Mouse (Mus musculus) heart, postnatal 14 days (tissue): ENCODE measurements around the gene BC024978. TPM values are rescaled to one million over a fixed set of nuclear protein-coding genes. Genes with fewer than 3 reads are reported as not detected.
A peak's percentile ranks its signal among the peaks of the same experiment; 100 is the strongest.
"Not testable (repeated sequence)": the region's sequence is repeated elsewhere in the genome, so short reads cannot be mapped to it uniquely, and the experiment has no call there.

ENCODE experiments used
- DNase-seq, 2 experiments: peaks; one replicate each; pipeline ENCODE4 v3.0.0; 2021 to 2022
- intact Hi-C: fragments of 180-260 bp; cut with DNase I; formaldehyde crosslinking; loops from one replicate; pipeline ENCODE4 v1.15.1; 2025
- total RNA-seq, 2 experiments: library from RNA; stranded (reverse); gene quantifications; 2 replicates each; pipeline ENCODE4 v1.2.3; 2021

The BC024978 gene
- total RNA-seq, 2 experiments from 2014 or later: 12.3 to 12.5 TPM

DNA sequence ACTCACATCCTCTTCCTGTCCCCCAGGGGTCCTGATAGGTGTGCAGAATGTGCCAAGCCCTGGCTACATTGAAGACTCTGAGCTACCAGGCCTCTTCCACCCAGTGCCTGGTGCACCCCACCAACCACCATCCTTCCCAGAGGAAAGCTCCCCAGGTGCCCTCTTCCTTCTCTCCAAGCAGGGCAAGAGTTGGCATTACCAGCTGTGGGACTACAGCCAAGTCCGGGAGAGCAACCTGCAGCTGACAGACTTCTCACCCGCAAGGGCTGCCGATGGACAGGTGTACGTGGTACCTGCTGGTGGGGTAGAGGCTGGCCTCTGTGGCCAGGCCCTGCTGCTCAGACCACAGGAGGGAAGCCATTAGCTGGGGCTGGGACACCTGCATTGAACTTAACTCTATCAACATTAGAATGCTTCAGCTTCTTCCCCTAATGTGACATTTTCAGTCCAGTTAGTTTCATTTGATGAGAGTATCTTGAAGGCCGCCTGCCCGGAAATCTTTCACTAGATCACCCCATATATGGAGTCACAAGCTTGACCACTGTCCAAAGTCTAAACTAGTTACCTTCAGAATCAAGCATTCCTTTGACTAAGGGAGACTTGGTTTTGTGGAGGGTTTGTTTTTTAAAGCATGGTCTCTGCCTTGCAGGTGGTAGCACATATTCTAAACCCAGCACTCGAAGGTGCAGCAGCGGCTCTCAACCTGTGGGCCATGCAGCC lies 8.3 kb downstream of the BC024978 start:
- intact Hi-C loops: no loop called here
- no peak for DNase-seq

DNA sequence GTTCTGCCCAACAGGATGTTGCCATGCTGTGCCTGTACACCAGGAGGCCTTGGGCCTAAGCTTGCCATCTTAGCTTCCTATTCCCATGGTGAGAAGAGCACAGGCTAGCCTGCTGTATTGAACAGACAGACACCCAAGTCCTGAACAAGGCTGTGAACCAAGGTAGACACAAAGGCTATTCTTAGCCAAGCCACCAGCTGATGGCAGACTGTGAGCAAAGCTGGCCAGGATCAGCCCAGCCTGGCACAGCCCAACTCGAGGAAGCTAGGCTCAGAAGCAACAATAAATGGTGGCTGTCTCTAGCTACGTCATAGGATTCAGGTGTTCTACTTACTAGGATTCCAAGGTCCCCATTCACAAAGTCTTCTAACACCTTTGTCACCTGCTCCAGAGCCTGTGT lies 17.0 kb downstream of the BC024978 start:
- intact Hi-C loops: no loop called here
- no peak for DNase-seq

DNA sequence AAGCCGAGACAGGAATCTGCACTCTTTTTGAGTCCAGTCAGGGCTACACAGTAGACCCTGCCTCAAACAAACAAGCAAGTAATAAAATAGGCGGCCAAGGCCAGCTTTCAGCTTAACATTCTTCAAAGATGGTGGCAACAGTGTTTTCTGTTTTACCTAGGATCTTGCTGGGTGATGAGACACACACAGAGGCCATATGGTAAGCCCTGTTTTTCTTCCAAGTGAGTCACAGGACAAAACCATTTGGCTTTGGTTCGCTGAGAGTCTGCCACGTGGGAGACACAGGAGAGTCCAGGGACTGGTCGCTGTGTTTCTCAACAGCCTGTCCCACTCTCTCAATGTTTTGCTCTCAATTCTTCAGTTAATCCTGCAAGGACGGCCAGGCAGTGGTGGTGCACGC lies 23.0 kb downstream of the BC024978 start:
- intact Hi-C loops: no loop called here
- DNase-seq: no peak

DNA sequence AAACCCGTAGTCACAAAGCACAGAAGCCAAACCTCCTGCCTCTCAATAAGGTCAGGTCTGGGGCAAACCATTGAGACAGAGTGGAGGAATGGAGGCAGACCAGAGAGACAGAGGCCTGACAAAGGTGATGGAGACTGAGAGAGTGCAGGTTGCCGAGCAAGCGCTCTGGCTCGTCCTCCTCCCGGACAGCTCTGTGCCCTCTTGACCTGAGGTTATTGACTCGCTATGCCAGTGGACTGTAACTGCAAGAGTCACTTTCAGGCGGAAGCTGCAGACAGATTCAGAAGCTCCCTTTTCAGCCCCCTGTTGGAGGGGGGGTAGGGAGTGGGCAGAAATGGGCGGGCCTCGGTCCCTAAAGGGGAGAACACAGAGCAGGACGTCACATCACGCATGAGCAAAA lies 24.4 kb downstream of the BC024978 start:
- intact Hi-C loops: no loop called here
- no peak for DNase-seq

DNA sequence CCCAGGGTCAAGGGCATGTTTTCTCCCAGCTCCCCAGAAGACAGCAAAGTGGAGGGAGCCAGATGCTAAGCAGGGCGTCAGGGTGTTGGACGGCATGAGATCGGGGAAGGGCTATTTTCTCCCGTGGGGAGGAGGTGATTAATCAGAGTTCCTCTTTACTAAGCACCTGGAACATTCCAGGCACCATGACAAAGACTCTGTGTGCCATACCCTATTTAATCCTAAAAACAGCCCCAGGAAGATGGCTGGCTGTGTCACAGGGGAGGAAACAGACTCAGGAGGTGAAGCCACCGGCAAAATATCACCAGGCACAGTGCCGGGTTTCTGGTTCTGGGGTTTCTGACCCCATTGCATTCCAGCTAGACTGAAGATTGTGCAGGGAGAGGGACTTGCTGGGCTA lies 26.4 kb downstream of the BC024978 start:
- intact Hi-C loops: no loop called here
- DNase-seq: no peak

DNA sequence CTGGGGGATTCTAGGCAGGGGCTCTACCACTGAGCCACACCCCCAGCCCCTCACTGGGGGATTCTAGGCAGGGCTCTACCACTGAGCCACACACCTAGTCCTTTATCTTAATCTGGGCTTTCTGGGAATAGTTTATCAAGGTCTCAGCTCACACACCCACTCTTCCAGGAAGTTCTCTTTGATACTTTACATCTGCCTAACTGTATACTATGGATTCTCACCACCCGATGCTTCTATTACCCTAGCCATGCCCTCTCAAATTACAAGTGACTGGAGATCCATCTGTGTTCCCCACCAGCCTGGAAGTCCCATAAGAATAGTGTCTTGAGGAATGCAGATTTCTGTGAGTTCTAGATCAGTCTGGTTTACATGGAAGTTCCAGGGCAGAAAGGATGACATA lies 27.0 kb downstream of the BC024978 start:
- DNase-seq: no peak
- intact Hi-C loops: no loop called here

DNA sequence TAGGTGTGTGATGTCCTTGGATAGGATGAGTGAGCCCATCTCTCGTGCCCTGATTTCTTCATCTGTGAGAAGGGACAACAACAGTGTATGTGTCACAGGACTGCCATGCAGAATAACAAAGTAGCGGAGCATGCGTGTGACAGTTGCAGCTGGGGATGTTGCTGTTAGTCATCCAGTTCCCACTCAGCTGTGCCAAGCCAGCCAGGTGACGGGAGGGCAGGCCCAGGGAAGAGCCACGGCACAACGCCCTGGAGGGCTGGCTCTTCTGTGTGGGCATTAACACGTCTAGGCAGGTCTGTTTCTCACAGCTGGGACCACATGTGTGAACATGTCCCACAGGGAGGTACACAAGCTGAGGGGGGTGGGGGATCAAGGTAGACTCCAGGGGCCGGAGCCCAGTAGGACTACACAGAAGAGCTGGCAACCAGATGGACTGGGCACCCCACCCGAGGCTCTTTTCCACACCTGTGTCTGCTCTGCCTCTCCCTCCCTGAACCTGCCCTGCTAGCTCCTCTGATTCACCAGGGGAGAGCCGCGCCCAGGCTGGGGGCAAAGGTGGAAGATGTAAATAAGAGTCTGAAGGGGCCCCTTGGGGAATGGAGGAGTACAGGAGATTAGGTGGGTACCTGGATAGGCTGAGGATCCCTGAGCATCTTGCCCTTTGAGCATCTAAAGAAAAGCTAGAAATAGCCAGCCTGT lies 29.4 kb downstream of the BC024978 start:
- DNase-seq: peak; percentile 32 to 40
- intact Hi-C loops: no loop called here

DNA sequence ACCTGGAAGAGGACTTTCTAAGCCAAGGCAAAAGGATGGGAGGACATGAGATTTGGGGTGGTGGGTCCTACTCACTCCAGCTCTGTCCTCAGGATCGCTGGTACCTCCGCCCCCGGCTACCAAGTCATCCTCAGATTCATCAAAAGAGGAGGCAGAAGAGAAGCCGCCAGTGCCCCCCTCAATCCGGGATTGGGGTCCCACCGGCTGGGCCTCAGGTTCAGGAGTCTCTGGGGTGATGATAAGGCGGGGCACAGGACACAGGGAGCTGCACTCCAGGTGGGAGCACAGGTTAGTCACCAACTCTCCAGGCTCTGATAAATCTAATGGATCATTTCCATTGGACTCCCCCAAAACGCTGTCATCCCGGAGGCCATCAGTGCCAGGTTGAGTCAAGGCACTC lies 31.7 kb downstream of the BC024978 start:
- intact Hi-C loops: no loop called here
- DNase-seq: no peak

DNA sequence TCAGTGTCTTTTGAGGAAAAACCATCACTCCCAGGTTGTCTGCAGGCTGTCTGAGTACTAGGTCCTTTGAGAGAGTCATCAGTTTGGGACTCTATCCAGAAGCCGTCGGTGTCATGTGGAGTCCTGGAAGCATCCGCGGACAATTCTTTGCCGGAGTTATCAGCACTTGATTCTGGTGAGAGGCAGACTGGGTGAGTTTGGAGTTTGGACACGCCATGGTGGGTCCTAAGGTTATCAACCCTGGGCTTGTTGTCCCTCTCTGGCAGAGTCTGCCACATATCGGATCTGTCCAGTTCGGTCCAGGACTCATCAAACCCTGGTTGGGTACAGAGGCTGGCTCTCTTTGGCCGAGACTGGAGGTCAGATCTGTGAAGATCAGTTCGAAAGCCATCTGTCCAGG lies 32.1 kb downstream of the BC024978 start:
- intact Hi-C loops: no loop called here
- peak in 1 of 2 experiments; percentile 17 for DNase-seq

DNA sequence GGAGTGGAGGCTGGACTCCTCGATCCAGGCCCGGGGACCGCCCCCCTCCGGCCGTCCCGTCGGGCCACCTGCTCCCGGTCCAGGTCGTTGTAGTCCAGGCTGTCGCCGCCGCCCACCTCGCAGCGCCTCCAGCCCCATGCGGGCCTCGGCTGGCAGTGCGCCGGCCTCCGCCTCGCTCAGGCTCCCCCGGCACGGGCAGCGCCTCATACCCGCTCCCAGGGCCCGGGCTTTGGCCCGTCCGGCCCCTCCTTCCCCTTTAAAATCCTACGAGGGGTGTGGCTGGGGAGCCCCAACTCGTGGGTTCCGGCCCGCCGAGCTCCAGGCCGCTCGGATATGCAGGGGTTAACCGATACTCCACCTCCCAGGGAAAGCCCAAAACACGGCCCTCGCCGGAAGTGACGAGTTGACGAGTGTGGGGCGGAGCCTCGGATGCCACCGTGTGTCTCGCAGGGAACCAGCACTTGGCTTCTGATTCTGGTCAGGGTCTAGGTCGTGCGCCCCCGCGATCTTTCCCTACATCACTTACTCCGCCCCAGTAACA lies 32.8 kb downstream of the BC024978 start, which contains the start of gene Itpkc:
Gene Itpkc (minus strand): TSS at position 381 of the 541 bp plus-strand sequence.
- intact Hi-C loops: no loop called here

DNA sequence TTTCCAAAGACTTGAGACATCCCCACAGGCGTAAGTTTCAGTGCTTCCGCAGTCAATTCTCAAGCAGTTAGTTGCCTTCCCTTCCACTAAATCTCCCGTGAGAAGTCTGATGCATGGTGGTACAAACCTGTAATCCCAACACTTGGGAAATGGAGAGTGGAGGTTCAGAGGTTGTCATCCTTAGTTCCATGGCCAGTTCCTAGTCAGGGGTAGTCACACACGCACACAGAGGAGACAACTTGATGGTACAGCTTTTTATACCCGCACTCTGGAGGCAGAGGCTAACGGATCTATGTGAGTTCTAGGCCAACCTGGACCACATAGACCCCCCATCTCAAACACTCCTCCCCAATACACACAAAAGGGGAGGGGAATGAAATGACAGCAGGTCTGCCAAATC lies 33.3 kb downstream of the BC024978 start:
- intact Hi-C loops: no loop called here
- no peak for DNase-seq

More for the DNA sequence above, 32.8 kb downstream of the BC024978 start, which contains the start of gene Itpkc:
- peak; percentile 88 to 91 for DNase-seq

DNA sequence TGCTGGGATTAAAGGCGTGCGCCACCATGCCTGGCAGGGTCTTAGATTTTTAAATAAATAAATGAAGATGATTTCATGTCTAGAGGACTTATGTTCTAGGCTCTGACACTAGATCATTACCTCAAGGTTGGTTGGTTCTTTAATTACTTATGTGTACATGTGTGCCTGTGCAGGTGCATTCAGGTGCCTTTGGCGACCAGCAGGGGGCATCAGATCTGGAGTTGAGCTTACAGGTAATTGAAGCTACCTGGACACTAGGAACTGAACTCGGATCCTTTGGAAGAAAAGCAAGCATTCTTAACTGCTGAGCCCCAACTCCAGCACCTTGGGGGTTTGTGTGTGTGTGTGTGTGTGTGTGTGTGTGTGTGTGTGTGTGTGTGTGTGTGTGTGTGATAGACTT lies 35.2 kb downstream of the BC024978 start:
- intact Hi-C loops: no loop called here
- DNase-seq: no peak

DNA sequence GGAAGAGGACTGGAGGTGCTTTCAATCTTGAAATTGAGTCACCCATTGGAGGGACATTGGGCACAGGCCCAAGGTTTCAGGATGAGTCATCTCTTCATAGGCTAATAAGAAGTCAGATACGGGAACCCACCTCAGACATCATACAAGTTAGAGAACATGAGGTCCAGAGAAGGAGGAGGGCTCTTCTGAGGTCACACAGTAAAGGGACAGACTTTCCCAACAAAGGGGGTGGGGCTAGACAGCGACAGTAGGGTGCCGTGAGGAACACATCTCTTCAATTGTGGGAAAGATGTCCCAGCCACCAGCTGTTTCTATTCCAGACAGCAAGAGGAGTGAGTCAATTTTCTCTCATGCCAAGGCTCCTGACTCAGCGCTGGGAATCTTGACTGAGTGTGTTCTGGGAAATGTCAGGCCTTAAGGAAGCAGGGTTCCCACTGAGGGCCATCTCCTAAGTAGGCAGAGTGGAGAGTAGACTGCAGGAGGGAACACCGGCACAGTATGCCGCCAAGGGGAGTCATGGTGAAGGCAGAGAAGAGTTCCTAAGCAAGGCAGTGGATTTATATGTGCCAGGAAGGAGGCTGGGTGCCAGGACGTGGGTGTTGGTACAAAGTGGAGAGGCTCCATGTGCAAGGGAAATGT lies 36.2 kb downstream of the BC024978 start:
- intact Hi-C loops: loop anchor here (2.0 kb wide), 1 partner anchor 73 kb away; no protein-coding TSS in a partner anchor
- DNase-seq: peak; percentile 49 to 53

DNA sequence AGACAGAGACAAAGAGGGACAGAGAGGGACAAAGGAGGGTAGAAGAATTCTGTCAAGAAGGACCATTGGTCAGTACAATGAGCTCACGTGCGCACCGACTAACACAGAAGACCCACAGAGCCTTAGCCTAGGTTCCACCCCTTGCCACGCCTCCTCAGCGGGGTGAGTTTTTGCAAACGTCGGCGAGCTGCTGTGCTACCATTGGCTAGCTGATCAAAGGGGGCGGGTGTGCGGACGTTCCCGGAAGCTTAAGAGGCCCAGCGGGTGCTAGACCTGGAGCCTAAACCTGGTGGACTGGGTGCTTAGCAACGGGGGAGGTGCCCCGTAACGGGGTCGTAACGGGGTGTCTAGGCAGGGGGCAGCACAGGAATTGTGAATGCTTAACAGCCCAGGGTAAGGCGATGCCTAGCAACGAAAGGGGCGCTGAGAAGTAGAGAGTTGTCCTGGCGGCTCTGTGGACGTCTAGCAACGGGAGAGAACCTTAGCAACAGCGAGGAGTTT lies 37.2 kb downstream of the BC024978 start, which contains the start of gene Coq8b:
Gene Coq8b (plus strand): TSS at position 243 of the 501 bp plus-strand sequence.
- peak; percentile 92 to 94 for DNase-seq
- intact Hi-C loops: loop anchor here (2.0 kb wide), 1 partner anchor 74 kb away; no protein-coding TSS in a partner anchor

DNA sequence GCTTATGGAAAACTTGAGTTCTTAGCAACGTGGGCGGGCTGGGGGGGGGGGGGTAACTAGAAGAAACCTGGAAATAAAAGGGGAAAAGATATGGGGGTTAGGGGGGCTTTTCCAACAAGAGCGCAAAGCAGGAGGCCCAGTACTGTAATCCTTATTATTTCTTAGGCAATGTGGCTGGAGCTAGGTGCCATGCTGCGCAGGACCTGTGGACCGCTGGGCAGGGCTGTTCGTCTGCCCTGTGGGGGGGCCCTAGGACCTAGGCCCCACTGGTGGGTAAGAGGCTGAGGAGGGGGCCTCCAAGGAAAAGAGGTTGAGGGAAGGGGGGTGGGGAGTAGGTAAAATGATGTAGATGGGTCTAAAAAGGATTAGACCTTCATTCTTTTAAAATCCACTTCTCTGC lies 37.7 kb downstream of the BC024978 start:
- intact Hi-C loops: loop anchor here (2.0 kb wide), 1 partner anchor 74 kb away; no protein-coding TSS in a partner anchor
- DNase-seq: no peak

DNA sequence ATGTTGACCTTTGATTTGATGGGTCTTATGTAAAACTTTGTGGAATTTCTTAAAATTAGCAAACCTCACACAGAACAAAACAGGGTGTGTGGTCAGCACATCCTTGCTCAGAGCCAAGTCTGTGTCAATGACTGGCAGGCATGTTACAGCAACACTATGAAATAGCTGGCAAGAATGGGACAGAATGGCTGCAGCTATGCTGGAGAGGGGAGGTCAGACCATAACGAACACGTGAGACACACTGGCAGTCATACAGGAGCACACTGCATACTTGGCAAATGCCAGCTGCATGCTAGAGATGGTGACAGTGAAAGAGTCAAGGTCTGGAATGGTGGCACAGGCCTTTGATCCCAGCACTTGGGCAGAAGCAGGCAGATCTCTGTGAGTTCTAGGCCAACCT lies 40.1 kb downstream of the BC024978 start:
- intact Hi-C loops: loop anchor here (2.0 kb wide), 1 partner anchor 23 kb away; the partner anchor contains the start of gene Numbl
- DNase-seq: no peak

DNA sequence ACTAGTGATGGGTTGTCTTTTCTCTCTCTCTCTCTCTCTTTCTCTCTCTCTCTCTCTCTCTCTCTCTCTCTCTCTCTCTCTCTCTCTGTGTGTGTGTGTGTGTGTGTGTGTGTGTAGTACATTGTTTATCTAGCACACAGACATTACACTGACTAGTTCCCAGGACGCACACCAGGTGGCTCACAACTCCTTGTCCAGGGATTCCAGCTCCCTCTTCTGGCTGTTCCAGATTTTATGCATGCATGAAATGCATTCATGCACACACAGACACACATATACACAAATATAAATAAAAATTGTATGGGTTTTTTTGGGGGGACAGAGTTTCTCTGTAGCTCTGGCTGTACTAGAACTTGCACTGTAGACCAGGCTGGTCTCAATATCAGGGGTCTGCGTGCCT lies 41.9 kb downstream of the BC024978 start:
- DNase-seq: no peak
- intact Hi-C loops: no loop called here

DNA sequence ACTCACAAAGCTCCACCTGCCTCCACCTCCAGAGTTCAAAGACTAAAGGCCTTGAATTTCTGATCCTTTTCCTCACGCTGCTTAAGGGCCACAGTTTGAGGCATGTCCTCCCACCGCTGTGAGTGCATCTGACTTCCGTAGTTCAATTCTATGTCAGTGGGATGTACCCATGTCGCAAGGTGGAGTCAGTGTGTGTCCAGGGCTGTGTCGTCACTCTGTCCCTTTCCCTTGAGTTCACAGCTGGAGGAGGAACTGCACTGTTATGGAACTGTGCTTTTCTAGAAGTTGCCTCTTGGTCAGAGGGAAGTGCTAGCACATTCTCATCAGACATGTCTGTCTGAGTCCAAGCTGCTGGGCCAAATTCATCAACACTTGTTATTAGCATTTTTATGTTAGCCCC lies 43.0 kb downstream of the BC024978 start:
- intact Hi-C loops: no loop called here
- DNase-seq: no peak

DNA sequence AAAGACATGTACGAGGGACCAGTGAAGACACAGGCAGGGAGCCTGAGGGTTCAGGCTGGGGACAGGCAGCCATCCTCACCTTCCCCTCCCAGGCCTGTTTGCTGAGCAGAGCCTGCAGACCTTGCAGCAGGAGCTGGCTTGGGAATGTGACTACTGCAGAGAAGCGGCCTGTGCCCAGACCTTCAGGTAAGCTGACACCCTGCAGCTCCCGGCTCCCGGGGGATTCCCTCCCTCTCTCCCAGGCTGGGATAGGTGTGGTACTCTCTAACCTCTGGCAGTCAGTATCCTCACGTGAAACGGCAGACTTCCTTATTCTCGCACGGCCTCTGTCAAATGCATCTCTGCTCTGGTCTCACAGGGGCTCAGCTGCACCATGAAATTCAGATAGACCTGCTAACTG lies 47.6 kb downstream of the BC024978 start:
- DNase-seq: no peak
- intact Hi-C loops: loop anchor here (5.0 kb wide), 1 partner anchor 34 kb away; no protein-coding TSS in a partner anchor

DNA sequence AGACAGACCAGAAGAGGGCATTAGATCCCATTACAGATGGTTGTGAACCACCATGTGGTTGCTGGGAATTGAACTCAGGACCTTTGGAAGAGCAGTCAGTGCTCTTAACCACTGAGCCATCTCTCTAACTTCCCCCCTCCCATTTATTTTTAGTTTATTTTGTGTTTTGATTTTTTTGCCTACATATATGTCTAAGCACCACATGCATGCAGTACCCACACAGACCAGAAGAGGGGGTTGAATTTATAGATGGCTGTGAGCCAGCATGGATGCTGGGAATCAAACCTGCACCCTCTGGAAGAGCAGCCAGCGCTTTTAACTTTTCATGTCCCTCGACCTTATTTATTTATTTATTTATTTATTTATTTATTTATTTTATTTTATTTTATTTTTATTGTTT lies 48.5 kb downstream of the BC024978 start:
- intact Hi-C loops: loop anchor here (5.0 kb wide), 1 partner anchor 33 kb away; no protein-coding TSS in a partner anchor
- DNase-seq: not testable (repeated sequence)
